Mouse (Mus musculus) limb, embryonic 14.5 days (tissue): ENCODE data around the gene Khdc3. TPM values are rescaled to one million over a fixed set of nuclear protein-coding genes. Genes with fewer than 3 reads are reported as not detected.

ENCODE experiments used
- ATAC-seq: fragments of 200-750 bp; cut with Nextera tagmentation; 2 replicates; pipeline ENCODE4 v1.8.0; 2017; ENCODE audit warnings: low read depth, moderate number of reproducible peaks, moderate TSS enrichment; ENCODE audit not compliant: low FRiP score
- DNase-seq: peaks from one replicate; pipeline ENCODE4 v3.0.0-alpha.2; 2015; ENCODE audit warnings: low spot score
- H3K27ac ChIP-seq: fragments of 300-500 bp; sonication (generic); replicated peaks from 2 replicates; pipeline ENCODE4 v1.5.1; 2014; ENCODE audit warnings: low read depth, mild to moderate bottlenecking, low read length, moderate library complexity, mixed read lengths
- H3K27me3 ChIP-seq: fragments of 300-500 bp; sonication (generic); 2 replicates; pipeline ENCODE4 v1.6.1; 2014; ENCODE audit warnings: low read length, mixed read lengths; ENCODE audit not compliant: control insufficient read depth, insufficient read depth
- H3K36me3 ChIP-seq: fragments of 300-500 bp; sonication (generic); 2 replicates; pipeline ENCODE4 v1.6.1; 2014; ENCODE audit warnings: mild to moderate bottlenecking, low read length, moderate library complexity, mixed read lengths; ENCODE audit not compliant: control insufficient read depth, insufficient read depth
- H3K4me1 ChIP-seq: fragments of 300-500 bp; sonication (generic); 2 replicates; pipeline ENCODE4 v1.6.1; 2014; ENCODE audit warnings: antibody characterized with exemption, low read length, mixed read lengths; ENCODE audit not compliant: control insufficient read depth, insufficient read depth
- H3K4me2 ChIP-seq: fragments of 300-500 bp; sonication (generic); replicated peaks from 2 replicates; pipeline ENCODE4 v1.6.1; 2014; ENCODE audit warnings: low read depth, mild to moderate bottlenecking, low read length, moderate library complexity; ENCODE audit not compliant: severe bottlenecking
- H3K4me3 ChIP-seq: fragments of 300-500 bp; sonication (generic); replicated peaks from 2 replicates; pipeline ENCODE4 v1.5.1; 2014; ENCODE audit warnings: low read length
- H3K9ac ChIP-seq: fragments of 300-500 bp; sonication (generic); 2 replicates; pipeline ENCODE4 v1.6.1; 2014; ENCODE audit warnings: mild to moderate bottlenecking, low read depth, low read length, moderate library complexity; ENCODE audit not compliant: severe bottlenecking
- H3K9me3 ChIP-seq: fragments of 300-500 bp; sonication (generic); 2 replicates; pipeline ENCODE4 v1.6.1; 2016; ENCODE audit warnings: low read length; ENCODE audit not compliant: control insufficient read depth
- POLR2A ChIP-seq: fragments of 200-500 bp; IDR thresholded peaks from 2 replicates; pipeline ENCODE4 v1.8.0; 2012; ENCODE audit warnings: inconsistent platforms, mild to moderate bottlenecking, moderate library complexity, borderline replicate concordance; ENCODE audit not compliant: insufficient read depth, insufficient read length; ENCODE audit errors: extremely low read depth
- WGBS: fragments of 180-500 bp; shearing (Covaris S2); extraction: QIAGEN DNeasy Blood & Tissue Kit; methylation state at CpG from one replicate; pipeline ENCODE4 v1.1.7; 2014; 5-methylcytosine and 5-hydroxymethylcytosine counted together
- polyA plus RNA-seq, 2 experiments: library from polyadenylated mRNA; depleted of rRNA in 1 of 2; stranded (reverse) in 1 of 2; unstranded in 1 of 2; fragments of >200 nt; fragmentation: Nextera tagmentation in 1 of 2; extraction: Ambion mirVana in 1 of 2; gene quantifications; 2 replicates each; pipeline versions ENCODE4 v1.2.1 to v1.2.3; 2012 to 2014

The Khdc3 gene
- polyA plus RNA-seq, 2 experiments = 0.06 to 0.15 TPM

DNA sequence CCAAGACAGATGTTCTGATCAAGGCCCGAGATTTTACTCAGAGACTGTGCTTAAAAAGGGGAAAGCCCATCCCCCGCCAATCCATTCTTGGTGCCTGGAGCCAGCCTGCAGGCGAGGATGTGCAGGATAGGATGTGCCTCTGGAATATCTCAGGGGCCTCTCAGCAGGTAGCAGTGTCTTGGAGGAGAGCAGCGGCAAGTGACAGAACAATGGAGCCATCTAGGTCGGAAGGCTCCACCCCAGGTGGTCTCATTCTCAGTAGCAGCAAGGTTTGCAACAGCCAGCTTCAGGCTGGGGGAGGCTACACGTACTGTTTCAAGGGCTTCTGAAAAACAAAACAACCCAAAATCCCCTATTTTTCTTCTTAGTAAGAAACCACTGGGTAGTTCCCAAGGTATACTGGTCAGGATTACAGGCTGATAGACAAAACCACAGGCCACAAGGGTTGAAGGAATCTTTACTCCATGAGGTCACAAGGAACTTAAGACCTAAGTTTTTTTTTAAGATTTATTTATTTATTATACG lies 21.8 kb upstream of the Khdc3 start:
- Histone ChIP-seq H3K4me2 (no peak overlapping the region), H3K4me1 (no peaks in the 10 kb centered on the region), H3K9ac (no peak overlapping the region), H3K9me3 (no peaks in the 10 kb centered on the region), H3K4me3 (no peak overlapping the region), H3K27me3 (no peaks in the 10 kb centered on the region), H3K36me3 (no peaks in the 10 kb centered on the region), H3K27ac (no peak overlapping the region)
- TF ChIP-seq POLR2A = no peak
- ATAC-seq (no peak), DNase-seq (no peak)
- WGBS = 58% methylated on average over 7 of the region's 7 CpGs

DNA sequence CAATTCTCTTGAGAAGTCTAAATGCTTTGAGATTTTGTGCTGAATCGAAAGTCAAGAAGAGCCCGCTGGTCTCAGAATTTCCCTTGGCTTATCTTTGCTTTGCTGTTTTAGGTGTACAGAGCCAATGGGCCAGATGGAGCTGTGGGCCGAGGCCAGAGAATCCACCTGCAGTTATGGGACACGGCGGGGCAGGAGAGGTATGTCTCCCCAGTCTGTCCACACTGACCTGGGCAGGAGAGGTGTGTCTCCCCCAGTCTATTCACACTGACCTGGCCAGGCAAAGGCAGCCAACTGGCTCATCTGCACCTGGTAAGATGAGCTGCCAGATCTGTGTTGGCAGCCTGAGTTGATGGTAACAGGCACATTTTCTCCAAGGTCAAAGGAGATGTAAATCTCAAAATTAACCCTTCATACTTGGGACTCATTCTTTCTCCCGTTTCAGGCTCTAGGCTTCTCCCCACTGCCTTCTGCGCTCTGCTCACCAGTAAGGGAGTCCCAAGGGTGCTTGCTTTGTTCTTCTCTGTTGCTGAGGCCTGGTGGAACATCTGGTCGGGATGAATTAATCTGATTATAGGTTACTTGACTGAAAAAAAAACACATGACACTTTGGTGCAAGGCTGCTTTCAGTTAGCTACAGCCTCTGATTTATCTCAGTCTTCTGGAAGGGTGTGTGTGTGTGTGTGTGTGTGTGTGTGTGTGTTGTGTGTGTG lies 19.2 kb upstream of the Khdc3 start:
- H3K9me3 ChIP-seq = no peaks in the 10 kb centered on the region
- no peak overlapping the region for H3K4me2 ChIP-seq
- DNase-seq (no peak), ATAC-seq (no peak)
- H3K36me3 ChIP-seq = no peaks in the 10 kb centered on the region
- no peak for TF ChIP-seq POLR2A
- 80% methylated on average over 8 of the region's 8 CpGs for WGBS
- no peak overlapping the region for H3K27ac ChIP-seq
- H3K9ac ChIP-seq = no peak overlapping the region
- H3K27me3 ChIP-seq = no peaks in the 10 kb centered on the region
- no peak overlapping the region for H3K4me3 ChIP-seq
- no peaks in the 10 kb centered on the region for H3K4me1 ChIP-seq

- H3K4me2 ChIP-seq = no peak overlapping the region
- H3K9me3 ChIP-seq = no peaks in the 10 kb centered on the region
- H3K4me3 ChIP-seq = no peak overlapping the region
- DNase-seq = no peak
- H3K9ac ChIP-seq = no peak overlapping the region
- H3K36me3 ChIP-seq = no peaks in the 10 kb centered on the region
- 70% methylated on average over 6 of the region's 6 CpGs for WGBS
- no peaks in the 10 kb centered on the region for H3K27me3 ChIP-seq
- ATAC-seq = no peak
- H3K4me1 ChIP-seq = no peaks in the 10 kb centered on the region
- H3K27ac ChIP-seq = no peak overlapping the region
- no peak for TF ChIP-seq POLR2A
Measured at GRCm38 (mm10) chr9:73083956-73084355, 17.7 kb upstream of the Khdc3 start.

DNA sequence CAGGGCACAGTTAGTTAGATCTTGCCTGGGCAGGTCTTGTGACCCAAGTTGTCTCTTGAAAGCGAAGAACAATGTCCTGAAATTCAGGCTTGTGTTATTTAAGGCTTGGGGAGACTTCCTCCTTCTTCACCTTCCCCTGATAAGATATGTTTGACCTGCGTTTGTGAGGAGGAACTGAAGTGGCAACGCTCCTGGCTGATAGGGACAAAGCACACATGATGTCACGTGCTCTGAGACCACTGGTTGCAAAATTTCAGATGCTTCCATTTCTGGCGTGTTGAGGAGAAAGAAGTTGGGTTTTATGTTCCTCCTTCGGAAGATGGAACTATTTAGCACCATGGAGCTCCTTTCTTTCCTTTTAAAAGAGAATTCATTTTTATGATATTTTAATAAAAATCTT lies 15.8 kb upstream of the Khdc3 start:
- H3K4me2 ChIP-seq = no peak overlapping the region
- ATAC-seq (no peak), DNase-seq (no peak)
- 87% methylated on average over 6 of the region's 6 CpGs for WGBS
- no peak overlapping the region for H3K9ac ChIP-seq
- no peak overlapping the region for H3K27ac ChIP-seq
- no peak for TF ChIP-seq POLR2A
- H3K4me3 ChIP-seq = no peak overlapping the region
- no peaks in the 10 kb centered on the region for H3K4me1 ChIP-seq
- H3K27me3 ChIP-seq = no peaks in the 10 kb centered on the region
- no peaks in the 10 kb centered on the region for H3K36me3 ChIP-seq
- H3K9me3 ChIP-seq = no peaks in the 10 kb centered on the region

DNA sequence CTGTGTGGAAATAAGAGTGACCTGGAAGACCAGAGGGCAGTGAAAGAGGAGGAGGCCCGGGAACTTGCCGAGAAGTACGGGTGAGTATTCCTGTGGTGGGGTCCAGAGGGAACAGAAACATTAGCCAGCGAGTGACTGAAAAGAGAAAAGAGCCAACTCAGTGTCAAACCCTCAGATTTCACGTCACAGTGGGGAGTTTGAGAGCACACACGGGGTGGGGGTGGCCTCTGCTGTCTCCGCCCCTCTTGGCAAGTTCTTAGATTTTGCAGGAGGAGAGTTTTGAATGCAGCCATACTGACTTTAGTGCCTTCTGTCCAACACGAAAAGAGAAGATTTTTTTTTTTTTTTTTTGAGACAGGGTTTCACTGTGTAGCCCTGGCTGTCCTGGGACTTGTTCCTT lies 14.5 kb upstream of the Khdc3 start:
- no peak for TF ChIP-seq POLR2A
- DNase-seq (no peak), ATAC-seq (no peak)
- no peak overlapping the region for H3K4me3 ChIP-seq
- no peaks in the 10 kb centered on the region for H3K36me3 ChIP-seq
- no peaks in the 10 kb centered on the region for H3K9me3 ChIP-seq
- H3K9ac ChIP-seq = no peak overlapping the region
- no peak overlapping the region for H3K4me2 ChIP-seq
- WGBS = 67% methylated on average over 8 of the region's 8 CpGs
- H3K4me1 ChIP-seq = no peaks in the 10 kb centered on the region
- H3K27ac ChIP-seq = no peak overlapping the region
- no peaks in the 10 kb centered on the region for H3K27me3 ChIP-seq
